Mouse (Mus musculus) lung, postnatal 0 days (tissue): ENCODE data around the gene Gnrhr. TPM values are rescaled to one million over a fixed set of nuclear protein-coding genes. Genes with fewer than 3 reads are reported as not detected.
A peak's percentile ranks its signal among the peaks of the same experiment; 100 is the strongest.

Experiments used
- ATAC-seq: fragments of 200-750 bp; cut with Nextera tagmentation; 2 replicates; pipeline ENCODE4 v1.8.0; 2017; ENCODE audit warnings: moderate library complexity
- DNase-seq: peaks from one replicate; pipeline ENCODE4 v3.0.0-alpha.2; 2016; ENCODE audit warnings: low spot score
- H3K27ac ChIP-seq: fragments of 300-500 bp; sonication (generic); 2 replicates; pipeline ENCODE4 v1.5.1; 2014; ENCODE audit warnings: antibody characterized with exemption, mild to moderate bottlenecking, low read length, mixed read lengths
- H3K27me3 ChIP-seq: fragments of 300-500 bp; sonication (generic); replicated peaks from 2 replicates; pipeline ENCODE4 v1.6.1; 2014; ENCODE audit warnings: low read length, mixed read lengths; ENCODE audit not compliant: insufficient read depth
- H3K36me3 ChIP-seq: fragments of 300-500 bp; sonication (generic); 2 replicates; pipeline ENCODE4 v1.6.1; 2014; ENCODE audit warnings: low read length, mixed read lengths; ENCODE audit not compliant: insufficient read depth
- H3K4me1 ChIP-seq: fragments of 300-500 bp; sonication (generic); 2 replicates; pipeline ENCODE4 v1.6.1; 2014; ENCODE audit warnings: antibody characterized with exemption, low read depth, low read length, mixed read lengths; ENCODE audit not compliant: insufficient read depth
- H3K4me2 ChIP-seq: fragments of 300-500 bp; sonication (generic); replicated peaks from 2 replicates; pipeline ENCODE4 v1.6.1; 2014; ENCODE audit warnings: low read depth, mild to moderate bottlenecking, low read length, moderate library complexity, mixed read lengths
- H3K4me3 ChIP-seq: fragments of 300-500 bp; sonication (generic); 2 replicates; pipeline ENCODE4 v1.5.1; 2014; ENCODE audit warnings: low read depth, low read length
- H3K9ac ChIP-seq: fragments of 300-500 bp; sonication (generic); replicated peaks from 2 replicates; pipeline ENCODE4 v1.6.1; 2014; ENCODE audit warnings: low read depth, mild to moderate bottlenecking
- H3K9me3 ChIP-seq: fragments of 300-500 bp; sonication (generic); 2 replicates; pipeline ENCODE4 v1.6.1; 2016; ENCODE audit warnings: low read length, mixed read lengths
- CTCF ChIP-seq: IDR thresholded peaks from 2 replicates; pipeline ENCODE4 v1.5.1; 2016; ENCODE audit warnings: antibody characterized with exemption, mild to moderate bottlenecking
- EP300 ChIP-seq: IDR thresholded peaks from 2 replicates; pipeline ENCODE4 v1.6.1; 2016; ENCODE audit warnings: antibody characterized with exemption, mild to moderate bottlenecking, control low read depth
- WGBS: fragments of 180-500 bp; shearing (Covaris S2); extraction: QIAGEN DNeasy Blood & Tissue Kit; methylation state at CpG from one replicate; pipeline ENCODE4 v1.1.7; 2014; 5-methylcytosine and 5-hydroxymethylcytosine counted together
- polyA plus RNA-seq: library from polyadenylated mRNA; unstranded; fragments of >200 nt; fragmentation: Nextera tagmentation; extraction: Ambion mirVana; gene quantifications from 2 replicates; pipeline ENCODE4 v1.2.1, GENCODE M21; 2015

Gnrhr gene
- polyA plus RNA-seq = 0.05 TPM in 1 of 2 replicates, not detected in the other

DNA sequence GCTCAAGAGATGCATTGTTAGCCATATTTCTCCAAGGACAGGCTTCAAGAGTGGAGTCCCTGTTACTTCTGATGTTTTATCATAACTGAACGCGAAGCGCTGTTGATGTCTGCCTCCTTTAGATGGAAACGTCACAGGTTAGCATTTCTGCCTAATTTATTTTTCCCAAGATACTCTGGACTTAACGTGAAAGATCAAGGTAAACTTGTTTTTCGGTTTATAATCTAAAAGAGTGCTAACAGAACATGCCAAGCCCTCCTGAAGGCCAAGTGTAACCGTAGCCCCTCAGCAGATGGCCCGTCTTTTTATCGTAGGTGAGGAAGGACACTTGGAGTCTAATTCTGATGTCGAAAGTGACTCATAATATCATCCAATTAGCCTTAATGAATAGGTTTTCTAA lies at the start of gene Gnrhr:
TSS of gene Gnrhr (minus strand) at position 101 of the 400 bp plus-strand sequence.
- Histone ChIP-seq H3K27ac (no peak within 1 kb of the TSS), H3K4me2 (no peak within 1 kb of the TSS), H3K27me3 (no peaks in the 10 kb centered on the region), H3K4me3 (no peak within 1 kb of the TSS), H3K9ac (no peak within 1 kb of the TSS), H3K36me3 (no peaks in the 10 kb centered on the region), H3K9me3 (no peaks in the 10 kb centered on the region), H3K4me1 (no peaks in the 10 kb centered on the region)
- WGBS = 84% methylated on average over 10 of the region's 10 CpGs
- TF ChIP-seq EP300 = no peak
- no peak for TF ChIP-seq CTCF
- DNase-seq = no peak
- no peak for ATAC-seq

DNA sequence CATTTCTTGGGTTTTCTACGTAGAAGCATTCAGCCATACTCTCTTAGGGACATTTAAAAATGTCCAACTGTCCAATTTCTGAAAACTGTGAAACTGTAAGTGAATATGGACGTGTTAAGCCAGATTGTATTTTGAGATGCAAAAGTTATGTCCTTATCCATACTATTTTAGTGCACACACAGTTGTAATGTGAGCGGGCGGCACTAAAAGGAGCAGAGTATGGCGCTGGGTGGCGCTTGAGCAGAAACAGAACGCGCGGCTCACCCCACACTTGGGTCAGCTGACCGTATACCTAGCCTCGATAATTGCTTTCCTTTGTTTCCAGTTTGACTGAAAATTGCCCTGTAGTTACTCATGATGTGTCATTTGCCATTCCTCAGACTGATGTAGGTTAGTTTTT lies 48.9 kb upstream of the Gnrhr start:
- no peaks in the 10 kb centered on the region for H3K27me3 ChIP-seq

DNA sequence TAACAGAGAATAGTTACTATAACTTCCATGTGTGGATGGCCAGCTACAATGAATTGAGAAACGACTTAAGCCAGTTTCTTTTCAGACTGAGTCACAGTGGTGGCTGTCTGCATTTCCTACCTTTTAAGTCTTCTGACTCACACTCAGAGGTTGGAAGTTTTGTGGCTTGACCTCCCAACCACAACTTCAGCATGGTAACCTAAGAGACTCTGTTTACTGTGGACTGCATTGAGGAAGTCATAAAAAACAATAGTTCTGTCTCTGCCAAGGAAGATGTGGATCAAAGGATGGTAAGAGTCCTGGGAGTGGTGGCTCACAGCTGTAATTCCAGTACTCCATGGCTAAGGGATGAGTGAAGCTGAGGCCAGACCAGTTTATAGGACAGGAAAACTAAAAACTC lies 47.2 kb upstream of the Gnrhr start:
- ATAC-seq = no peak

More for the DNA sequence above, 48.9 kb upstream of the Gnrhr start:
- ATAC-seq (no peak), DNase-seq (no peak)
- 85% methylated on average over 11 of the region's 11 CpGs for WGBS
- Histone ChIP-seq H3K4me3 (no peak overlapping the region), H3K4me1 (no peaks in the 10 kb centered on the region), H3K36me3 (no peaks in the 10 kb centered on the region), H3K27ac (no peak overlapping the region), H3K9ac (no peak overlapping the region), H3K4me2 (no peak overlapping the region), H3K9me3 (no peaks in the 10 kb centered on the region)
- TF ChIP-seq EP300 (no peak), CTCF (no peak)

DNA sequence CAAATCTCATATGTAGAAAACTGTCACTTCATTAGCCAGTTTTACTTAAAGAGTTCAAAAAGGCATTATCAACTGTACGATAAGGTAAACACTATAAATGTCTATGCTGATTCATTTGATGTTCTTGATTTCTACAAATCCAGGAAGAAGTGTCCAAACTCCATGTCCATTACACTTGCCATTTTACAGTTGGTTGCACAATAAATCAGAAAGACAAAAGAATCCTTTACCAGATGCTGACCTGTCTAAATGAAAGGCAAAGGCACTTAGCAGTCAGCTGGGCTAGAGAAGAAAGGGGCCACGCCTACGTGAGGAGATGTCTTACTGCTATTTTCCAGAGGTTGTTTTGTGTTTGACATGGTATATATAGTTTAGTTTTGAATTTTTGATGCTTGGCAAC lies 46.6 kb upstream of the Gnrhr start:
- H3K4me1 ChIP-seq = no peaks in the 10 kb centered on the region
- no peak overlapping the region for H3K27ac ChIP-seq
- TF ChIP-seq EP300 = no peak
- TF ChIP-seq CTCF = no peak
- H3K4me3 ChIP-seq = no peak overlapping the region
- no peaks in the 10 kb centered on the region for H3K9me3 ChIP-seq
- no peaks in the 10 kb centered on the region for H3K36me3 ChIP-seq
- H3K4me2 ChIP-seq = no peak overlapping the region
- H3K9ac ChIP-seq = no peak overlapping the region
- no peaks in the 10 kb centered on the region for H3K27me3 ChIP-seq
- no peak for ATAC-seq
- no peak for DNase-seq
- 74% methylated on average over 3 of the region's 3 CpGs for WGBS

More for the DNA sequence above, 47.2 kb upstream of the Gnrhr start:
- no peak for DNase-seq
- Histone ChIP-seq H3K27ac (no peak overlapping the region), H3K4me3 (no peak overlapping the region), H3K9ac (no peak overlapping the region), H3K36me3 (no peaks in the 10 kb centered on the region), H3K4me2 (no peak overlapping the region), H3K27me3 (no peaks in the 10 kb centered on the region), H3K9me3 (no peaks in the 10 kb centered on the region), H3K4me1 (no peaks in the 10 kb centered on the region)
- no peak for TF ChIP-seq EP300
- no peak for TF ChIP-seq CTCF
- 59% methylated on average over 1 of the region's 1 CpGs for WGBS

DNA sequence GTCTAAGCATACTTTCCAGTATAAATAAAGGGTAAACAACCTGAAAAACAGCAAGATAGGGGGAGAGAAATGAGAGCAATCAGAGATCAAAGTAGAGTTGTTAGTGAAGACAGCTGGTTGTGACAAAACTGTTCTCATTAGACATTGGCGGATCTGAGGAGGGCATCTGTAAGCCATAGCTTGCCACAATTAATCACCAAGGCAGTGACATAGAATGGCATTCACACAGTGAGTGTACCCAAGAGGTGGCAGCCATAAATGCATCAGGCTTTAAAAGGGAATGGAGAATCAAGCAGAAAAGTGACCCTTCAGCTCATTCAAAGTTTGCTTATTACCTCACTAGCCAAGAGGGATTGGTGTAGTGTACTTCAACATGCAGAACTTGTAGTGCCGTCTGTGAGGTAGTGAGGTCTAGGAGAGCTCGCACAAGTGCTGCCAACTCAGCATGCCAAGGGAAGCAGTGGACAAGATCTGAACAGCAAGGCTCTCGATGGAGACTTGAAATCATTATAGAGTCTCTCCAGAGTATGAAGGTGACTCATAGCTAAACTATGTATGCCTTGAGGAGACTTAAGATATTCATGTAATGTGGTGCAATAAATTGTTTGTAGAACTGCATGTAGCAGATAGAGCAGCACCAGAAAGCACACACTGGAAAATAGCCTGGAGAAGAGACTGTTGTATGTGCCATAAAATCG lies 29.6 kb upstream of the Gnrhr start:
- peak; percentile 89 for DNase-seq
- ATAC-seq = peak; percentile 100

DNA sequence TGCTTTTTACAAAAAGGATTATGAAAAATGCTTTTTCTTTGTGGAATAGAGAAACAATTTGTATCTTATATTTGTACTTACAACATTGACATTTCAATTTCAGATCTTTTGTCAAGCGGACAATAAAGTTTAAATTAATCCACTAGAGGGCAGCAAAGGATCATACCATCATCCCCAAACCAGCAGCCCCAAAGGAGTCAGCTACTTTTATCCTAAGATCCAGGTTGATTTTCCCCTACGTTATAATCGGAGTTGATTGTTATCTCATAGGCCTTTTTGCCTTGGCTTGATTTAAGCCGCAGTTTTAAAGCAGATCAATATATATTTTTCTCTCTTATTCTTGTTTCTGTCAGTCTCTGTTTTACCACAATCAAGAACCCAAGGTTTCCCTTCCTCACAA lies 6.3 kb downstream of the Gnrhr start:
- DNase-seq (peak; percentile 81), ATAC-seq (peak; percentile 58; the same call in 1 of the 2 replicates)
- Histone ChIP-seq H3K9me3 (no peaks in the 10 kb centered on the region), H3K4me3 (no peak overlapping the region), H3K27ac (no peak overlapping the region), H3K36me3 (no peaks in the 10 kb centered on the region), H3K9ac (no peak overlapping the region), H3K4me2 (no peak overlapping the region), H3K27me3 (no peaks in the 10 kb centered on the region), H3K4me1 (no peaks in the 10 kb centered on the region)
- WGBS = 8% methylated on average over 4 of the region's 4 CpGs
- TF ChIP-seq CTCF = peak; percentile 75
- TF ChIP-seq EP300 = no peak

More for the DNA sequence above, 29.6 kb upstream of the Gnrhr start:
- Histone ChIP-seq H3K4me2 (no peak overlapping the region), H3K27ac (no peak overlapping the region), H3K9ac (no peak overlapping the region), H3K4me3 (no peak overlapping the region), H3K9me3 (no peaks in the 10 kb centered on the region), H3K36me3 (no peaks in the 10 kb centered on the region), H3K27me3 (no peaks in the 10 kb centered on the region), H3K4me1 (no peaks in the 10 kb centered on the region)
- WGBS = 66% methylated on average over 5 of the region's 5 CpGs
- TF ChIP-seq EP300 (peak; percentile 91), CTCF (no peak)
